Mouse (Mus musculus) lung, postnatal 36 days (tissue): ENCODE measurements around the gene Olfr399.

Experiments
- DNase-seq: peaks from one replicate; pipeline ENCODE4 v3.0.0; 2022; ENCODE audit warnings: mixed read lengths

Olfr399 gene

DNA sequence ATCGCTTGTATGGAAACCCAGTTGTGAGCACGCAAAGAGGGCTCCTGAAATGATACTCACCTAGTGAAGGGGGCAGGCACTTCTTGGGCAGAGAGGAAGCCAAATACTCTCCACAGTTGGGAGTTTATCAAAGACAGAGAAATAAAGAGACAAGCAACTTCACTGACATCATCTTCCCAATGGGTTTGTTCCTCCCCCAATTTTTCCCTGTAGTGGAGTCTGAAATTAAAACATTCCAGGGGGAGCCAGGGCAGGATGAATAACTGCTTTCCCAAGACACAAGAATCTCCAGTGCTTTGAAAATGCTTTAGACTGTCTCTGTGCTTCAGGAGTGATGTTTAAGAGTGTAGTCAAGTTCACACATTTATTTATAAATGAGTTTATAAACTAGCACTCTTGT is at the start of gene Olfr399, which contains the start of gene Olfr139:
Gene Olfr399, minus strand, starts transcription at position 165 of the 400 bp plus-strand sequence.
Gene Olfr139, minus strand, starts transcription at position 101 of the 400 bp plus-strand sequence.
- DNase-seq: no peak

DNA sequence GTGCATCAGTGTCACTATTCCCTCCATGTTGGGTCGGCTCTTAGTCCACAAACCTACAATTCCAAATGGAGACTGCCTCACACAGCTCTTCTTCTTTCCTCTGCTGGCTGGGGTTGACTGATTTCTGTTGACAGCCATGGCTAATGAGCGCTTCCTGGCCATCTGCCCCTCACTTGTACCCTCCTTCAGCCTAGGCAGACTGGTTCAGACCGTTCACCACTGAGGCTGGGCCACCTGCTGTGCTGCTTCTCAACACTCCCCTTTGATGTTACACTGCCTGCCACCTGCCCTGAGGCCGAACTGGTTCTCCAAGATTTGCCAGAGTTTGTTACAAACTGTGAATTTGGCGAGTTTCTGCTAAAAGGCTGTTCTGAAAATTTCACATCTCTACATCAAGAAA is 48.7 kb upstream of the Olfr399 start:
- no peak for DNase-seq

DNA sequence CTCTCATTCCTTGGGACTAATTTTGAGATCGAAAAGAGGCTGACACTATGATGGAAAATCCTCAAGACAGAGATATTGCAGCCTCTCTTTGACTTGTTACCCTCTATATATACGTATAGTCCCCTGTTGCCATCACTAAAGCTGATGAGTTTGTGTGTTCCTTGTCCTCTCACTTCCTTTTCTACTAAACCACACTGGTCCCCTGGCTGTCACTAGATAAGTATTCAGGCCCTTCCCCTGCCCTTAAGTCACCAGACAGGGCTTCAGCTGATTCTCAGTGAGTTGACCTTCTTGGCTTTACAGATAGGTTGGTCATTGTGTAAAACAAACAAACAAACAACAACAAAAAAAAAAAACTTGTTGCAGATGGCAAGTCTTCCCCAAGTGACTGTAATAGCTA is 45.1 kb upstream of the Olfr399 start:
- no peak for DNase-seq

DNA sequence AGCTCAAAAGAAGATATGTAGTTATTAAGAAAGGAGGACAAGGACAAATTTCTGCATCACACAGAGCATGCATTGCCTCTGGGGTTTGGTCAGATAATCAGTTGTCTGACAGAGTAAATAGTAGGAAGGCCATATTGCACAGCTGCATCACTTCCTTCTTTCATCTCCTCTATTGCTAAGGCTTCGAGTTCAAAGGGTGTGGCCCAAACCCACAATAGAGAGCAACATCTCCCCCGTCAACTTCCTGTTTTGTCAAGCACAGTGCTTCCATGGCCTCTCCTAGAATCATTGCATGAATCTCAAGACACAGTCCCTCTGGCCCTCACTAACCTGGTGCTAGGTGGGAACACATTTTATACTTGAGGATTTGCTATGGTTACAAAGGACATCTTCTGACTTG is 44.3 kb upstream of the Olfr399 start:
- peak; percentile 24 for DNase-seq

DNA sequence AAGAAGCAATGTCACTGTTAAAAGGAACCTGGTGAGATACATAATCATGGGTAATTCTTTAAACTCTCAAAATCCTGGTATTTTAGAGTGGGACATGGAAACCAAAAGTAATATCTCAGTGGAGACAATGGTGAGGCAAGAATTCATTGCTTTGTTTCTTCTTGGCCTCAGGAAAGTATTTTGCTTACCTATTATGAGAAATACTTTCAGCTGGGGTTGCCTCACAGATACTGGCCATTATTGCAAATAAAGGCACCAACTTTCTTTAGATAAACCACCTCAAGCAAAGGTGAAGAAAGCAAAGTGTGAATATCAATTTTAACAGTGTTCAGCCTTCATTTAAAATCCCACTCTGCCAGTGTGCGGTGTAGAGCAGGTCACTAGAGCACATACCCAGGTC is 13.2 kb upstream of the Olfr399 start, which contains the start of gene Zfp616:
Gene Zfp616, plus strand, starts transcription at position 301 of the 400 bp plus-strand sequence.
- DNase-seq: no peak

DNA sequence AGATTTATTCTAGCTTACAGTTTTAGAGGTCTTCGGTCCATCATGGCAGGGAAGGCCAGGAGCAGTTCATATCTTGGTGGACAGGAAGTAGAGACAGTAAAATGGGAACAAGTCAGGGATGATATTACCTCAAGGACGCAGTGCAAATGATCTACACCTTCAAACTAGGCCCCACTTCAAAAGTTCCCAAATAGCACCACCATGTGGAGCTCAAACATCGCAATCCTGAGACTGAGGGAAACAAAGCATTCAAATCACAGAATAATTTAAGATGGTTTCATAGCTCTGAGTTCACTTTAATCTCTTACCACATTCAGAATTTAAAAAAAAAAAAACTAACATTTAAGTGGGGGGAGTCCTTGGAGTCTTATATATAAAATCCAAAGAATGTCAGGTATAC is 5.1 kb downstream of the Olfr399 start:
- no peak for DNase-seq
